Mouse (Mus musculus) liver, embryonic 13.5 days (tissue): Measurements from ENCODE around the gene Cxcl13. TPM values are rescaled to one million over a fixed set of nuclear protein-coding genes. Genes with fewer than 3 reads are reported as not detected.

Experiments
- ATAC-seq: fragments of 200-750 bp; cut with Nextera tagmentation; 2 replicates; pipeline ENCODE4 v1.8.0; 2017; ENCODE audit warnings: low read depth, mild to moderate bottlenecking, moderate number of reproducible peaks, moderate library complexity
- DNase-seq: peaks from one replicate; pipeline ENCODE4 v3.0.0; 2022
- H3K27ac ChIP-seq: fragments of 300-500 bp; sonication (generic); 2 replicates; pipeline ENCODE4 v1.5.1; 2015; ENCODE audit warnings: moderate library complexity, mild to moderate bottlenecking, inconsistent platforms
- H3K27me3 ChIP-seq: fragments of 300-500 bp; sonication (generic); 2 replicates; pipeline ENCODE4 v1.6.1; 2015; ENCODE audit warnings: mild to moderate bottlenecking, inconsistent platforms
- H3K36me3 ChIP-seq: fragments of 300-500 bp; sonication (generic); 2 replicates; pipeline ENCODE4 v1.6.1; 2015; ENCODE audit warnings: mild to moderate bottlenecking, inconsistent platforms
- H3K4me1 ChIP-seq: fragments of 300-500 bp; sonication (generic); replicated peaks from 2 replicates; pipeline ENCODE4 v1.6.1; 2015; ENCODE audit warnings: inconsistent platforms
- H3K4me2 ChIP-seq: fragments of 300-500 bp; sonication (generic); 2 replicates; pipeline ENCODE4 v1.6.1; 2015; ENCODE audit warnings: inconsistent platforms, mild to moderate bottlenecking, moderate library complexity
- H3K4me3 ChIP-seq: fragments of 300-500 bp; sonication (generic); replicated peaks from 2 replicates; pipeline ENCODE4 v1.5.1; 2015; ENCODE audit warnings: mild to moderate bottlenecking, inconsistent platforms
- H3K9ac ChIP-seq: fragments of 300-500 bp; sonication (generic); 2 replicates; pipeline ENCODE4 v1.6.1; 2015; ENCODE audit warnings: mild to moderate bottlenecking, inconsistent platforms
- H3K9me3 ChIP-seq: fragments of 300-500 bp; sonication (generic); replicated peaks from 2 replicates; pipeline ENCODE4 v1.6.1; 2016; ENCODE audit warnings: inconsistent platforms
- WGBS: fragments of 180-500 bp; shearing (Covaris S2); methylation state at CpG from one replicate; pipeline ENCODE4 v1.1.7; 2015; ENCODE audit not compliant: insufficient replicate concordance; 5-methylcytosine and 5-hydroxymethylcytosine counted together
- polyA plus RNA-seq: library from polyadenylated mRNA; unstranded; fragments of >200 nt; fragmentation: Nextera tagmentation; extraction: Ambion mirVana; gene quantifications from 2 replicates; pipeline ENCODE4 v1.2.1, GENCODE M21; 2015

Gene Cxcl13
- polyA plus RNA-seq, 1 experiment from 2014 or later, result 0.17 TPM

DNA sequence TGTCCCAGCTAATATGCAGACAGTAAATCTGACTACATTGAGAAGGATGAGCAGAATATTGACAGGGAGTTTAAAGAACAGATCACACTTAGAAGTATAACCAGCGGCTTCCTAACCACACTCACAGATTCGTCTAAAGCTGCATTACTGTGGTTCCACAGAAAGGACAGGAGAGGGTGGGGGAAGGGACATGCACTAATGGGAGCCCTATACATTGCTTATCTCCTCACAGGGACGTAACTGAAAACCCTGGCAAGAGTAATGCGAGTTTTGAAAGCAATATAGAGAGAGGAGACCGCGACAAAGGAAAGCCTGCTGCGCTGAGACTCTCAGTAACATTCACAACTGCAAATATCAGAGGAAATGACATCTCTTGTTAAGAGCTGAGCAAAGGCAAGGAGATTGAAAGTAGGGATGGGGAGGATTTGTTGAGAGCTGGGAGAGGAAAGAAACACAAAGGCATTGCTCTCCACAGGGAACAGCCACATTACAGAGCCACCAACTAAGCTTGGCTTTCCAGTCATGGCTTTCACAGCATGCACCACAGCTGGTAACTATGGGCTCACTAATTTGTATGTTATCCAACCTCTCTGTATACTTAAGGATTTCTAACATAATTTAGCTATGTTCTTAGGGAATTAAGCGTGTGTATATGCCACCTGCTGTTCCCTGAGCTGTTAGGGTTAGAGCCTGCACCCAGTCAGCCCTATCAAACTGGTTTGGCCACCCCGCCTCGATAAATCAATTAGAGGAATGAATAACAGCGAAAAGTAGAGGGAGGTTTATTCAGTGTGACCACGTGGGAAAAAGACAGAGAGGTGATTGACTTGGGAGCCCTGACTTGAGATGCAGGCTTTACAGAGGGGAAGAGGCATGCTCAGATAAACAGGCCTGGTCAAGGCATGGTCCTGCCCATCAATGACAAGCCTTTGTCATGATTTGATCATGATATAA is 34.9 kb downstream of the Cxcl13 start:
- H3K27ac ChIP-seq, result no peak overlapping the region
- ATAC-seq, result no peak
- 18% methylated on average over 12 of the region's 12 CpGs for WGBS

DNA sequence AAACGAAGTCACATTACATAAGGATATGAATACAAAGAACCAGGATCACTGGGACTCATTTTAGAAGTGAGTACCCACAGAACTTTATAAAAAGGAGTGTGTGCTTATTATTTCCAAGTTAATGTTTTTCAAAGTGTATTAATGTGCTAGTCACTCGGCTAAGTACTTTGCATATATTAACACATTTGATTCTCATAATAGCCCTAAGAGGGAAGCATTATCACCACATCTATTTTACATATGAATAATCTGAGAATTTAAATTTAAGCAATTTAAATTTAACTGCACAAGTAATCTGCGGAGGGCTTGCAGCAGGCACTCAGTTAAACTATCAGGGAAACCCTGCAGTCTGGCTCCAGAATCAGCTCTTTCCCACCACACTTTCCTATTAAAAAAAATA is 40.5 kb downstream of the Cxcl13 start:
- Histone ChIP-seq H3K9me3 (no peaks in the 10 kb centered on the region), H3K27me3 (no peaks in the 10 kb centered on the region), H3K4me2 (no peak overlapping the region), H3K27ac (no peak overlapping the region), H3K9ac (no peak overlapping the region), H3K4me3 (no peak overlapping the region), H3K4me1 (no peaks in the 10 kb centered on the region), H3K36me3 (no peaks in the 10 kb centered on the region)
- ATAC-seq, result no peak
- no peak for DNase-seq
- 57% methylated on average over 3 of the region's 3 CpGs for WGBS

More for the DNA sequence above, 34.9 kb downstream of the Cxcl13 start:
- no peak overlapping the region for H3K4me3 ChIP-seq
- H3K4me2 ChIP-seq, result no peak overlapping the region
- H3K9me3 ChIP-seq, result no peaks in the 10 kb centered on the region
- no peaks in the 10 kb centered on the region for H3K4me1 ChIP-seq
- no peak for DNase-seq
- no peaks in the 10 kb centered on the region for H3K27me3 ChIP-seq
- H3K36me3 ChIP-seq, result no peaks in the 10 kb centered on the region
- H3K9ac ChIP-seq, result no peak overlapping the region

- Histone ChIP-seq H3K4me1 (no peaks in the 10 kb centered on the region), H3K27me3 (no peaks in the 10 kb centered on the region), H3K4me2 (no peak overlapping the region), H3K27ac (no peak overlapping the region), H3K36me3 (no peaks in the 10 kb centered on the region), H3K9me3 (no peaks in the 10 kb centered on the region), H3K9ac (no peak overlapping the region), H3K4me3 (no peak overlapping the region)
- no peak for DNase-seq
- 0 out of 2 replicates have a peak, but pooled peaks have one; percentile 26 for ATAC-seq
Observed at GRCm38 (mm10) chr5:96003348-96003747, 46.6 kb downstream of the Cxcl13 start.

DNA sequence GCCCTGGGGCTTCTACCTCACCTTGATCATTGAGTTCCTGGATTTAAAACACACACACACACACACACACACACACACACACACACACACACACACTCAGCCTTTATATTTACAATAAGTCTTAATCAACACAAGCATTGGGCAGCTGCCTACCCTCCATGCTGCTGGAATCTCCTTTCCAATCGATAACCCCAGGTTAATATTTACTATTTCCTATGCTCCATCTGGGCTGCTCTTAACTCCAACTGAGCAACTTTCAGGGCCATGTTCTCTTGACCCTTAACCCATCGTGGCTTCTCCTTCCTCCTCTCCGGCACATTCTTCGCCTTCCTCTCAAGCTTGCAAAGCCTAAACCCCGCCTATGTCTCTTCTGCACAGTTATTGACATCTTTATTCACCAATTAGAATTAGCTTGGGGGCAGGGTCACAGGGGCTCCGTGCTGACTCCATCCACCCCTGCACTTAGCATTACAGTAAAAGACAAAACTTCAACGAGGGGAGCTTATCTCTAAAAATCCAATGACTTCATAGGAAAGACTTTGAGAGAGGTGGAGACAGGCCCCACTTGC is 51.6 kb downstream of the Cxcl13 start:
- ATAC-seq (peak; percentile 43; the same call in 1 of the 2 replicates), DNase-seq (no peak)
- Histone ChIP-seq H3K27me3 (no peaks in the 10 kb centered on the region), H3K4me3 (no peak overlapping the region), H3K4me1 (no peaks in the 10 kb centered on the region), H3K9me3 (no peaks in the 10 kb centered on the region), H3K36me3 (no peaks in the 10 kb centered on the region), H3K27ac (no peak overlapping the region), H3K9ac (no peak overlapping the region), H3K4me2 (no peak overlapping the region)
- WGBS, result 34% methylated on average over 7 of the region's 7 CpGs

GRCm38 (mm10) chr5:96009076-96009475 is 52.3 kb downstream of the Cxcl13 start:
- no peak overlapping the region for H3K9ac ChIP-seq
- no peaks in the 10 kb centered on the region for H3K36me3 ChIP-seq
- WGBS, result 35% methylated on average over 1 of the region's 1 CpGs
- H3K9me3 ChIP-seq, result no peaks in the 10 kb centered on the region
- H3K4me2 ChIP-seq, result no peak overlapping the region
- ATAC-seq (no peak), DNase-seq (no peak)
- H3K27me3 ChIP-seq, result no peaks in the 10 kb centered on the region
- no peak overlapping the region for H3K27ac ChIP-seq
- H3K4me1 ChIP-seq, result no peaks in the 10 kb centered on the region
- H3K4me3 ChIP-seq, result no peak overlapping the region

Other genes starting within 250 kb of the Cxcl13 start
- gene Gm7978, start 220.8 kb upstream of the Cxcl13 start, polyA plus RNA-seq, result not detected in 2 replicates
- not detected in 2 replicates for gene Gm7982, start 214.9 kb upstream of the Cxcl13 start, polyA plus RNA-seq
- gene E330014E10Rik, start 181.0 kb upstream of the Cxcl13 start, polyA plus RNA-seq, result not detected in 2 replicates
- gene Cnot6l, start 207.2 kb downstream of the Cxcl13 start, polyA plus RNA-seq, result 7.5 and 8.7 TPM in 2 replicates